Mouse (Mus musculus) neural tube, embryonic 13.5 days (tissue): ENCODE results near the gene Rasgef1a. TPM values are rescaled to one million over a fixed set of nuclear protein-coding genes. Genes with fewer than 3 reads are reported as not detected.

Experiments used
- microRNA-seq: library from miRNA; unstranded; fragments of <30 nt; microRNA quantifications from one replicate; pipeline ENCODE4, GENCODE M21; 2016
- polyA plus RNA-seq: library from polyadenylated mRNA; unstranded; fragments of >200 nt; fragmentation: Nextera tagmentation; extraction: Ambion mirVana; gene quantifications from 2 replicates; pipeline ENCODE4 v1.2.1, GENCODE M21; 2015

The Rasgef1a gene
- polyA plus RNA-seq, 1 experiment from 2014 or later: 0.88 TPM

Small RNA genes lying within 50 kb of the gene (microRNA-seq; reads per million reads assigned to microRNA genes)
- gene Mir7044: not detected

Other genes starting within 250 kb of the Rasgef1a start
- gene Zfp637, start 170.3 kb upstream of the Rasgef1a start, polyA plus RNA-seq: 140 and 143 TPM in 2 replicates
- 12.2 and 12.4 TPM in 2 replicates for gene Zfp239, start 149.3 kb upstream of the Rasgef1a start, polyA plus RNA-seq
- 298 and 333 TPM in 2 replicates for gene Hnrnpf, start 111.1 kb upstream of the Rasgef1a start, polyA plus RNA-seq
- 2.6 and 2.7 TPM in 2 replicates for gene Fxyd4, start 73.7 kb upstream of the Rasgef1a start, polyA plus RNA-seq
- gene Csgalnact2, start 127.7 kb downstream of the Rasgef1a start, polyA plus RNA-seq: 8.6 and 9.4 TPM in 2 replicates
- gene Ret, start 186.3 kb downstream of the Rasgef1a start, polyA plus RNA-seq: 23.5 and 26.7 TPM in 2 replicates